In genomic region chr15:78769064-78769463, GRCm38 (mm10) we compare ENCODE assay signal across 18 mouse cellular contexts. TPM values are rescaled to one million over a fixed set of nuclear protein-coding genes. Genes with fewer than 3 reads are reported as not detected.
DNase-seq lines count a peak whose midpoint lies in the region; ATAC-seq and TF ChIP-seq lines count a peak whose summit lies in the region.
"Had no signal": no experiment of that assay in that cellular context is flagged by ENCODE, and none has a peak within 500 bp of the region (broad histone marks: within the 10 kb centered on the region; RNA-seq: fewer than 3 reads in every experiment).

No protein-coding gene starts in this region.

- H3K27ac ChIP-seq in intestine, postnatal 0 days (ENCODE audit: low read depth, low read length): no peak overlapping the region
- no peak overlapping the region for H3K27ac ChIP-seq in intestine, embryonic 15.5 days
- no peak overlapping the region for H3K27ac ChIP-seq in neural tube, embryonic 13.5 days (replicated peaks)
- H3K27ac ChIP-seq in neural tube, embryonic 15.5 days (replicated peaks): no peak overlapping the region
- H3K27ac ChIP-seq in hindbrain, postnatal 0 days: no peak overlapping the region
- no peak overlapping the region for H3K27ac ChIP-seq in limb, embryonic 10.5 days
- H3K27ac ChIP-seq: embryonic facial prominence, embryonic 13.5 days had no signal

- no peak overlapping the region for H3K9ac ChIP-seq in intestine, postnatal 0 days (ENCODE audit: low read depth, low read length)
- no peak overlapping the region for H3K9ac ChIP-seq in intestine, embryonic 15.5 days
- no peak overlapping the region for H3K9ac ChIP-seq in neural tube, embryonic 13.5 days
- no peak overlapping the region for H3K9ac ChIP-seq in neural tube, embryonic 15.5 days (replicated peaks)
- no peak overlapping the region for H3K9ac ChIP-seq in hindbrain, postnatal 0 days (replicated peaks; ENCODE audit: low read length)
- H3K9ac ChIP-seq: embryonic facial prominence, embryonic 13.5 days had no signal

- 0 out of 2 replicates have a peak, but pooled peaks cover 4% of the 10 kb centered on the region for H3K4me1 ChIP-seq in intestine, postnatal 0 days (replicated peaks; ENCODE audit: control insufficient read depth, insufficient read depth, low read length)
- H3K4me1 ChIP-seq in intestine, embryonic 15.5 days (replicated peaks): peaks cover 8% of the 10 kb centered on the region
- H3K4me1 ChIP-seq in neural tube, embryonic 13.5 days (replicated peaks): peaks cover 68% of the 10 kb centered on the region
- peaks cover 39% of the 10 kb centered on the region for H3K4me1 ChIP-seq in neural tube, embryonic 15.5 days
- peaks cover 3% of the 10 kb centered on the region for H3K4me1 ChIP-seq in hindbrain, postnatal 0 days (ENCODE audit: insufficient read depth, low read length)
- peaks cover 33% of the 10 kb centered on the region for H3K4me1 ChIP-seq in limb, embryonic 10.5 days

- no peaks in the 10 kb centered on the region for H3K36me3 ChIP-seq in intestine, postnatal 0 days (ENCODE audit: control insufficient read depth, insufficient read depth)
- no peaks in the 10 kb centered on the region for H3K36me3 ChIP-seq in intestine, embryonic 15.5 days
- H3K36me3 ChIP-seq in neural tube, embryonic 13.5 days: peaks cover 3% of the 10 kb centered on the region; the same call in 1 of the 2 replicates
- H3K36me3 ChIP-seq in neural tube, embryonic 15.5 days: no peaks in the 10 kb centered on the region
- H3K36me3 ChIP-seq in hindbrain, postnatal 0 days (ENCODE audit: insufficient read depth, low read length): no peaks in the 10 kb centered on the region
- H3K36me3 ChIP-seq in limb, embryonic 10.5 days: 0 out of 2 replicates have a peak, but pooled peaks cover 3% of the 10 kb centered on the region
- H3K36me3 ChIP-seq: embryonic facial prominence, embryonic 13.5 days had no signal

- no peak overlapping the region for H3K4me3 ChIP-seq in intestine, postnatal 0 days (ENCODE audit: low read depth, low read length)
- no peak overlapping the region for H3K4me3 ChIP-seq in intestine, embryonic 15.5 days (replicated peaks)
- H3K4me3 ChIP-seq in neural tube, embryonic 13.5 days: no peak overlapping the region
- no peak overlapping the region for H3K4me3 ChIP-seq in neural tube, embryonic 15.5 days (replicated peaks)
- no peak overlapping the region for H3K4me3 ChIP-seq in hindbrain, postnatal 0 days (ENCODE audit: low read length)
- no peak overlapping the region for H3K4me3 ChIP-seq in limb, embryonic 10.5 days
- H3K4me3 ChIP-seq: embryonic facial prominence, embryonic 13.5 days; megakaryocyte, embryonic 14.5 days had no signal

- 92% methylated on average over 4 of the region's 4 CpGs for WGBS in intestine, postnatal 0 days
- WGBS in intestine, embryonic 15.5 days: 89% methylated on average over 4 of the region's 4 CpGs
- 92% methylated on average over 4 of the region's 4 CpGs for WGBS in neural tube, embryonic 13.5 days
- 93% methylated on average over 4 of the region's 4 CpGs for WGBS in neural tube, embryonic 15.5 days
- whole genome bisulfite sequencing in hindbrain, postnatal 0 days: 94% methylated on average over 4 of the region's 4 CpGs
- 86% methylated on average over 4 of the region's 4 CpGs for WGBS in limb, embryonic 10.5 days

- H3K9me3 ChIP-seq in intestine, postnatal 0 days (ENCODE audit: control insufficient read depth): no peaks in the 10 kb centered on the region
- no peaks in the 10 kb centered on the region for H3K9me3 ChIP-seq in intestine, embryonic 15.5 days
- no peaks in the 10 kb centered on the region for H3K9me3 ChIP-seq in neural tube, embryonic 13.5 days
- no peaks in the 10 kb centered on the region for H3K9me3 ChIP-seq in neural tube, embryonic 15.5 days (replicated peaks)
- H3K9me3 ChIP-seq in hindbrain, postnatal 0 days (ENCODE audit: low read length): no peaks in the 10 kb centered on the region
- no peaks in the 10 kb centered on the region for H3K9me3 ChIP-seq in limb, embryonic 10.5 days (replicated peaks)
- H3K9me3 ChIP-seq: embryonic facial prominence, embryonic 13.5 days had no signal

- no peak overlapping the region for H3K4me2 ChIP-seq in intestine, postnatal 0 days (replicated peaks; ENCODE audit: low read depth)
- H3K4me2 ChIP-seq in intestine, embryonic 15.5 days (replicated peaks): no peak overlapping the region
- H3K4me2 ChIP-seq in neural tube, embryonic 13.5 days: peak overlapping the region; percentile 54
- H3K4me2 ChIP-seq in neural tube, embryonic 15.5 days: no peak overlapping the region
- H3K4me2 ChIP-seq in hindbrain, postnatal 0 days (ENCODE audit: low read depth, low read length): no peak overlapping the region
- H3K4me2 ChIP-seq: embryonic facial prominence, embryonic 13.5 days had no signal

- no peaks in the 10 kb centered on the region for H3K27me3 ChIP-seq in intestine, postnatal 0 days (replicated peaks; ENCODE audit: control insufficient read depth, insufficient read depth, low read length)
- no peaks in the 10 kb centered on the region for H3K27me3 ChIP-seq in intestine, embryonic 15.5 days (replicated peaks)
- H3K27me3 ChIP-seq in neural tube, embryonic 13.5 days: no peaks in the 10 kb centered on the region
- 0 out of 2 replicates have a peak, but pooled peaks cover 3% of the 10 kb centered on the region for H3K27me3 ChIP-seq in neural tube, embryonic 15.5 days (replicated peaks)
- H3K27me3 ChIP-seq in hindbrain, postnatal 0 days (ENCODE audit: insufficient read depth, low read length): no peaks in the 10 kb centered on the region
- peaks cover 22% of the 10 kb centered on the region for H3K27me3 ChIP-seq in limb, embryonic 10.5 days (ENCODE audit: low read depth, poor library complexity, severe bottlenecking)
- H3K27me3 ChIP-seq: megakaryocyte, embryonic 14.5 days had no signal

- peak; percentile 38 for TF ChIP-seq CTCF in intestine, postnatal 0 days (IDR thresholded peaks at IDR 0.05; ENCODE audit: low read depth)
- peak; percentile 59 for TF ChIP-seq CTCF in hindbrain, postnatal 0 days (IDR thresholded peaks at IDR 0.05; ENCODE audit: low read depth)

- no peak for DNase-seq in hindbrain, postnatal 0 days (ENCODE audit: low spot score)
- DNase-seq in adrenal gland, adult 8-10 months: no peak
- no peak for DNase-seq in limb, embryonic 10.5 days (ENCODE audit: low spot score)
- DNase-seq: adrenal gland, postnatal 10 days; cerebellum, postnatal 36 days; heart, postnatal 14 days; kidney, adult 8-10 months; layer of hippocampus, adult 9-11 months; right cerebral cortex, adult 18-20 months; thymus, postnatal 25 days had no signal

- no peak for ATAC-seq in intestine, postnatal 0 days
- ATAC-seq in intestine, embryonic 15.5 days: no peak
- no peak for ATAC-seq in neural tube, embryonic 13.5 days (ENCODE audit: low read depth)
- no peak for ATAC-seq in neural tube, embryonic 15.5 days (ENCODE audit: low FRiP score)
- ATAC-seq in hindbrain, postnatal 0 days: no peak

RNA-seq across cellular contexts. Expression of gene Mfng, which starts 4.2 kb away (rescaled TPM):
- 7.2 and 7.6 TPM in 2 replicates for polyA plus RNA-seq in intestine, postnatal 0 days (2015; fragmentation: Nextera tagmentation; extraction: Ambion mirVana)
- 19.7 and 20.4 TPM in 2 replicates for polyA plus RNA-seq in intestine, embryonic 15.5 days (2015; fragmentation: Nextera tagmentation; extraction: Ambion mirVana)
- 34.2 and 34.4 TPM in 2 replicates for polyA plus RNA-seq in neural tube, embryonic 13.5 days (2015; fragmentation: Nextera tagmentation; extraction: Ambion mirVana)
- 14.5 and 22.6 TPM in 2 replicates for polyA plus RNA-seq in neural tube, embryonic 15.5 days (2015; fragmentation: Nextera tagmentation; extraction: Ambion mirVana)
- 12.7 and 15.2 TPM in 2 replicates for total RNA-seq in hindbrain, postnatal 0 days (2014; rRNA removed)
- polyA plus RNA-seq in hindbrain, postnatal 0 days (2015; fragmentation: Nextera tagmentation; extraction: Ambion mirVana): 16.6 and 17.9 TPM in 2 replicates
- total RNA-seq in adrenal gland, adult 8-10 months (2022): 10 to 100 TPM; 12.3 to 25.8 (median 20.7) TPM
- 11.1 and 13.1 TPM in 2 replicates for polyA plus RNA-seq in limb, embryonic 10.5 days (2016; fragmentation: Nextera tagmentation; extraction: Ambion mirVana)

RNA-seq across cellular contexts. Expression of gene Card10, which starts 33.8 kb away (rescaled TPM):
- polyA plus RNA-seq in intestine, postnatal 0 days (2015; fragmentation: Nextera tagmentation; extraction: Ambion mirVana): 3.2 and 3.9 TPM in 2 replicates
- 6.9 and 7.3 TPM in 2 replicates for polyA plus RNA-seq in intestine, embryonic 15.5 days (2015; fragmentation: Nextera tagmentation; extraction: Ambion mirVana)
- polyA plus RNA-seq in neural tube, embryonic 13.5 days (2015; fragmentation: Nextera tagmentation; extraction: Ambion mirVana): 1.7 and 2.0 TPM in 2 replicates
- polyA plus RNA-seq in neural tube, embryonic 15.5 days (2015; fragmentation: Nextera tagmentation; extraction: Ambion mirVana): 1.9 and 3.7 TPM in 2 replicates
- total RNA-seq in hindbrain, postnatal 0 days (2014; rRNA removed): 0.94 and 1.4 TPM in 2 replicates
- polyA plus RNA-seq in hindbrain, postnatal 0 days (2015; fragmentation: Nextera tagmentation; extraction: Ambion mirVana): 2.3 and 2.6 TPM in 2 replicates
- total RNA-seq in adrenal gland, adult 8-10 months (2022): 10 to 100 TPM in 1 of 4 experiments, 1 to 10 TPM in 3; 6.6 to 10.0 (median 8.1) TPM
- 4.7 and 5.3 TPM in 2 replicates for polyA plus RNA-seq in limb, embryonic 10.5 days (2016; fragmentation: Nextera tagmentation; extraction: Ambion mirVana)

RNA-seq across cellular contexts. Expression of gene Elfn2, which starts 50.5 kb away (rescaled TPM):
- polyA plus RNA-seq in intestine, postnatal 0 days (2015; fragmentation: Nextera tagmentation; extraction: Ambion mirVana): 0.10 and 0.17 TPM in 2 replicates
- polyA plus RNA-seq in intestine, embryonic 15.5 days (2015; fragmentation: Nextera tagmentation; extraction: Ambion mirVana): 0.08 and 0.29 TPM in 2 replicates
- 5.5 and 6.0 TPM in 2 replicates for polyA plus RNA-seq in neural tube, embryonic 13.5 days (2015; fragmentation: Nextera tagmentation; extraction: Ambion mirVana)
- polyA plus RNA-seq in neural tube, embryonic 15.5 days (2015; fragmentation: Nextera tagmentation; extraction: Ambion mirVana): 9.8 and 10.6 TPM in 2 replicates
- total RNA-seq in hindbrain, postnatal 0 days (2014; rRNA removed): 40.9 and 43.1 TPM in 2 replicates
- 8.4 and 9.1 TPM in 2 replicates for polyA plus RNA-seq in hindbrain, postnatal 0 days (2015; fragmentation: Nextera tagmentation; extraction: Ambion mirVana)
- 1 to 10 TPM; 4.1 to 7.4 (median 5.5) TPM for total RNA-seq in adrenal gland, adult 8-10 months (2022)
- polyA plus RNA-seq in limb, embryonic 10.5 days (2016; fragmentation: Nextera tagmentation; extraction: Ambion mirVana): not detected in 2 replicates
- total RNA-seq: neutrophil, adult 5-6 weeks had no signal
- polyA plus RNA-seq: liver, embryonic 16.5 days had no signal
